Mouse (Mus musculus) midbrain, postnatal 0 days (tissue): Measurements from ENCODE around the gene Lmntd1. TPM values are rescaled to one million over a fixed set of nuclear protein-coding genes. Genes with fewer than 3 reads are reported as not detected.

Experiments
- ATAC-seq: fragments of 200-750 bp; cut with Nextera tagmentation; 2 replicates; pipeline ENCODE4 v1.8.0; 2017; ENCODE audit warnings: moderate number of reproducible peaks, mild to moderate bottlenecking, moderate TSS enrichment, moderate library complexity; ENCODE audit not compliant: low FRiP score
- DNase-seq: peaks from one replicate; pipeline ENCODE4 v3.0.0-alpha.2; 2015; ENCODE audit warnings: low spot score
- H3K27ac ChIP-seq: fragments of 300-500 bp; sonication (generic); 2 replicates; pipeline ENCODE4 v1.5.1; 2014; ENCODE audit warnings: low read depth, mild to moderate bottlenecking, low read length, mixed read lengths
- H3K27me3 ChIP-seq: fragments of 300-500 bp; sonication (generic); 2 replicates; pipeline ENCODE4 v1.6.1; 2014; ENCODE audit warnings: low read length, control low read depth, mixed read lengths; ENCODE audit not compliant: insufficient read depth
- H3K36me3 ChIP-seq: fragments of 300-500 bp; sonication (generic); 2 replicates; pipeline ENCODE4 v1.6.1; 2014; ENCODE audit warnings: low read length, control low read depth, mixed read lengths; ENCODE audit not compliant: insufficient read depth
- H3K4me1 ChIP-seq: fragments of 300-500 bp; sonication (generic); 2 replicates; pipeline ENCODE4 v1.6.1; 2014; ENCODE audit warnings: mild to moderate bottlenecking, control low read depth, antibody characterized with exemption, low read length, mixed read lengths; ENCODE audit not compliant: insufficient read depth
- H3K4me2 ChIP-seq: fragments of 300-500 bp; sonication (generic); 2 replicates; pipeline ENCODE4 v1.6.1; 2014; ENCODE audit warnings: low read depth, mild to moderate bottlenecking, low read length, mixed read lengths; ENCODE audit not compliant: poor library complexity, severe bottlenecking
- H3K4me3 ChIP-seq: fragments of 300-500 bp; sonication (generic); 2 replicates; pipeline ENCODE4 v1.5.1; 2014; ENCODE audit warnings: low read depth, mild to moderate bottlenecking, low read length, moderate library complexity
- H3K9ac ChIP-seq: fragments of 300-500 bp; sonication (generic); replicated peaks from 2 replicates; pipeline ENCODE4 v1.6.1; 2014; ENCODE audit warnings: mild to moderate bottlenecking, low read length, moderate library complexity, mixed read lengths; ENCODE audit not compliant: poor library complexity, severe bottlenecking
- H3K9me3 ChIP-seq: fragments of 300-500 bp; sonication (generic); 2 replicates; pipeline ENCODE4 v1.6.1; 2016; ENCODE audit warnings: low read length, control low read depth
- CTCF ChIP-seq: IDR thresholded peaks from 2 replicates; pipeline ENCODE4 v1.5.1; 2016; ENCODE audit warnings: antibody characterized with exemption, mild to moderate bottlenecking
- WGBS: fragments of 180-500 bp; shearing (Covaris S2); extraction: QIAGEN DNeasy Blood & Tissue Kit; methylation state at CpG from one replicate; pipeline ENCODE4 v1.1.7; 2014; 5-methylcytosine and 5-hydroxymethylcytosine counted together
- polyA plus RNA-seq: library from polyadenylated mRNA; unstranded; fragments of >200 nt; fragmentation: Nextera tagmentation; extraction: Ambion mirVana; gene quantifications from 2 replicates; pipeline ENCODE4 v1.2.1, GENCODE M21; 2015
- total RNA-seq: library from RNA; depleted of rRNA; stranded (reverse); fragments of >200 nt; gene quantifications from 2 replicates; pipeline ENCODE4 v1.2.3, GENCODE M21; 2014

Gene Lmntd1
- total and polyA plus RNA-seq, 2 experiments from 2014 or later, result 2.0 to 2.7 TPM

DNA sequence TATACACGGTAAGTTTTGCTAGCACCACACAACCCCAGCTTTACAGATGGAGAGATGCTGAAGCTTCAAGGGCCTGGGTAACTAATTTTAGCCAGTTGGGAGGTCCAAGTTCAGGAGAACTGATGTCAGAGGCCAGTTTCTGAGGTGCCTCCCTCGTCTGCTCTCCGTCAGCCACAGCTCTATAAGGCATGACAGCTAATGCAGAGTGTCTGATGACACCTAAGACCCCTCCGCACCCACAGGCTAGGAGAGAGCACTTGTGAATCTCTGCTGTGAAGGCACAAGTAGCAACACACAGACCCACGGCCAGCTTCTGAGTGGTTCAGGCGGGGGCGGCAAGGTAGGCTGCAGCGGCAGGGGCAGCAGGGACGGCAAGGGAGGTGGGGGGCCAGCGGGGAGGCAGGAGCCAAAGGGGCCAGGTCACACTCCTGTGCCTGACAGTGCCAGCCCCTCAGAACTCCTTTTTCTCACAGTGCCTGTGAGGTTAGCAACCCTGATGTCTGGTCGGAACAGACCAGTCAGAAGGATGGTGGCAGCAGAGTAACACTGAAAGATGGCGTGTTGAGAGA, 151.4 kb downstream of the Lmntd1 start:
- 93% methylated on average over 12 of the region's 12 CpGs for WGBS
- peak; percentile 43 for TF ChIP-seq CTCF
- no peak for DNase-seq
- Histone ChIP-seq H3K4me1 (0 out of 2 replicates have a peak, but pooled peaks cover 2% of the 10 kb centered on the region), H3K9ac (no peak overlapping the region), H3K4me2 (no peak overlapping the region), H3K9me3 (no peaks in the 10 kb centered on the region), H3K36me3 (no peaks in the 10 kb centered on the region), H3K27ac (no peak overlapping the region), H3K4me3 (no peak overlapping the region), H3K27me3 (no peaks in the 10 kb centered on the region)
- no peak for ATAC-seq

GRCm38 (mm10) chr6:145457066-145457465, 157.1 kb downstream of the Lmntd1 start:
- no peaks in the 10 kb centered on the region for H3K9me3 ChIP-seq
- TF ChIP-seq CTCF, result no peak
- no peak overlapping the region for H3K9ac ChIP-seq
- no peaks in the 10 kb centered on the region for H3K4me1 ChIP-seq
- H3K4me3 ChIP-seq, result no peak overlapping the region
- no peaks in the 10 kb centered on the region for H3K36me3 ChIP-seq
- no peak overlapping the region for H3K27ac ChIP-seq
- WGBS, result 82% methylated on average over 15 of the region's 15 CpGs
- no peaks in the 10 kb centered on the region for H3K27me3 ChIP-seq
- ATAC-seq (no peak), DNase-seq (no peak)
- H3K4me2 ChIP-seq, result no peak overlapping the region

GRCm38 (mm10) chr6:145450628-145451403, 163.3 kb downstream of the Lmntd1 start:
- no peak overlapping the region for H3K27ac ChIP-seq
- H3K4me3 ChIP-seq, result no peak overlapping the region
- no peaks in the 10 kb centered on the region; the same call in 1 of the 2 replicates for H3K4me1 ChIP-seq
- H3K9ac ChIP-seq, result no peak overlapping the region
- no peaks in the 10 kb centered on the region for H3K36me3 ChIP-seq
- DNase-seq, result peak; percentile 33
- ATAC-seq, result no peak
- 80% methylated on average over 15 of the region's 15 CpGs for WGBS
- TF ChIP-seq CTCF, result no peak
- no peaks in the 10 kb centered on the region for H3K27me3 ChIP-seq
- H3K4me2 ChIP-seq, result no peak overlapping the region
- no peaks in the 10 kb centered on the region for H3K9me3 ChIP-seq

DNA sequence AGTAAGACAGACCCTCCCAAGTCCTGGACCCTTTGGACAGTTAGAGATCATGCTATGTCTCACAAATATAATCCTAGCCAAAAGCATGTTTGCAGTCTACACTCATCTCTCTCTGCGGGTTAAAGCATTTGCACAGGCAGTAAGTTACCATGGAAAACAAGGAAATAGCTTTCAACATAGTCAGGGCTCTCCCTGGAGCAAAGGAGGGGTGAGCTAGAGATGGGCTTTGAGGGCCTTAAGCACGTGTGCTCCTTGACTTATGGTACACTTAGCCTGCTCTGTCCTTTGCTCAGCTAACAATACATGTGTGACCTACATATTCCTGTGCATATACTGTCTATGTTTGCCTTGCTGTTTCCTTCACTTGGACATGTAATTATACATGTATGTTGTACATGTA, 165.8 kb downstream of the Lmntd1 start:
- Histone ChIP-seq H3K36me3 (no peaks in the 10 kb centered on the region), H3K4me1 (no peaks in the 10 kb centered on the region; the same call in 1 of the 2 replicates), H3K9me3 (no peaks in the 10 kb centered on the region), H3K27ac (no peak overlapping the region), H3K4me2 (no peak overlapping the region), H3K4me3 (no peak overlapping the region), H3K9ac (no peak overlapping the region), H3K27me3 (no peaks in the 10 kb centered on the region)
- TF ChIP-seq CTCF, result no peak
- DNase-seq, result no peak
- WGBS, result 27% methylated on average over 2 of the region's 2 CpGs
- ATAC-seq, result no peak

- H3K9me3 ChIP-seq, result no peaks in the 10 kb centered on the region
- no peaks in the 10 kb centered on the region for H3K27me3 ChIP-seq
- no peak for TF ChIP-seq CTCF
- no peaks in the 10 kb centered on the region; the same call in 1 of the 2 replicates for H3K4me1 ChIP-seq
- H3K4me3 ChIP-seq, result no peak overlapping the region
- no peak overlapping the region for H3K9ac ChIP-seq
- H3K36me3 ChIP-seq, result no peaks in the 10 kb centered on the region
- H3K27ac ChIP-seq, result no peak overlapping the region
- H3K4me2 ChIP-seq, result no peak overlapping the region
- ATAC-seq (no peak), DNase-seq (no peak)
- WGBS, result 74% methylated on average over 8 of the region's 8 CpGs
These were observed 168.2 kb downstream of the Lmntd1 start for GRCm38 (mm10) chr6:145445811-145446500.

DNA sequence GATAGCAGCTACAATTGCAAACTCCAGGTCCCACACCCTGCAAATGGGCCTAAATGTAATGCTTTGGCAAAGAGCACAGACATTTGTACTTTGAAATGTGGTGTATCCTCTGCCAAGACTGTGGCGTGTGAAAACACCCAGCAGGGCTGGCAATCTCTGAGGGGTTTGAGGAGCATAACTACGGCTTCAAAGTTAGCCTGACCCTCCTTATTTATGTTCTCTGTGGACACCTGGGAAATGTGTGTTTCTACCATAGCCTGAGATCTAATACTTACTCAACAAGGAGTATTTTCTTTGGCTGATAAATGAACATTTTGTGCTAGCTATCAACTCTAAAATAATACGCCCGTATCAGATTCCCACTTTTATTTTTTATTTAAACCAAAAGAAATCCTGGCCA, 168.7 kb downstream of the Lmntd1 start:
- H3K27ac ChIP-seq, result no peak overlapping the region
- H3K4me3 ChIP-seq, result no peak overlapping the region
- ATAC-seq (no peak), DNase-seq (no peak)
- no peak for TF ChIP-seq CTCF
- WGBS, result 80% methylated on average over 4 of the region's 4 CpGs
- H3K9ac ChIP-seq, result no peak overlapping the region
- H3K36me3 ChIP-seq, result no peaks in the 10 kb centered on the region
- H3K9me3 ChIP-seq, result no peaks in the 10 kb centered on the region
- H3K4me1 ChIP-seq, result no peaks in the 10 kb centered on the region; the same call in 1 of the 2 replicates
- no peak overlapping the region for H3K4me2 ChIP-seq
- no peaks in the 10 kb centered on the region for H3K27me3 ChIP-seq
